Mouse (Mus musculus) layer of hippocampus, adult 6 months (tissue): Measurements from ENCODE around the gene Nars2. TPM values are rescaled to one million over a fixed set of nuclear protein-coding genes. Genes with fewer than 3 reads are reported as not detected.

Experiments
- long read RNA-seq, 2 experiments: library from polyadenylated mRNA; unstranded; transcript quantifications; one replicate each; pipeline ENCODE4 v2.0.0; 2019 to 2020
- polyA plus RNA-seq: library from polyadenylated mRNA; unstranded; fragments of <200 nt; fragmentation: Nextera tagmentation; gene quantifications from 2 replicates; pipeline ENCODE4 v1.2.3, GENCODE M21; 2021

Nars2 gene
- polyA plus RNA-seq: 9.3 and 10.0 TPM in 2 replicates
- long read RNA-seq, experiment 1, transcript Nars2-201 (14 exons, 3,778 nt): major isoform, 15 of 27 reads
- long read RNA-seq, experiment 1, partial matches to known transcripts: 4 of 27 reads
- long read RNA-seq, experiment 1, other reads (novel, unspliced or antisense): 8 of 27 reads
- long read RNA-seq, experiment 2, transcript Nars2-201 (14 exons, 3,778 nt): major isoform, 38 of 77 reads
- long read RNA-seq, experiment 2, partial matches to known transcripts: 8 of 77 reads
- long read RNA-seq, experiment 2, other reads (novel, unspliced or antisense): 31 of 77 reads

DNA sequence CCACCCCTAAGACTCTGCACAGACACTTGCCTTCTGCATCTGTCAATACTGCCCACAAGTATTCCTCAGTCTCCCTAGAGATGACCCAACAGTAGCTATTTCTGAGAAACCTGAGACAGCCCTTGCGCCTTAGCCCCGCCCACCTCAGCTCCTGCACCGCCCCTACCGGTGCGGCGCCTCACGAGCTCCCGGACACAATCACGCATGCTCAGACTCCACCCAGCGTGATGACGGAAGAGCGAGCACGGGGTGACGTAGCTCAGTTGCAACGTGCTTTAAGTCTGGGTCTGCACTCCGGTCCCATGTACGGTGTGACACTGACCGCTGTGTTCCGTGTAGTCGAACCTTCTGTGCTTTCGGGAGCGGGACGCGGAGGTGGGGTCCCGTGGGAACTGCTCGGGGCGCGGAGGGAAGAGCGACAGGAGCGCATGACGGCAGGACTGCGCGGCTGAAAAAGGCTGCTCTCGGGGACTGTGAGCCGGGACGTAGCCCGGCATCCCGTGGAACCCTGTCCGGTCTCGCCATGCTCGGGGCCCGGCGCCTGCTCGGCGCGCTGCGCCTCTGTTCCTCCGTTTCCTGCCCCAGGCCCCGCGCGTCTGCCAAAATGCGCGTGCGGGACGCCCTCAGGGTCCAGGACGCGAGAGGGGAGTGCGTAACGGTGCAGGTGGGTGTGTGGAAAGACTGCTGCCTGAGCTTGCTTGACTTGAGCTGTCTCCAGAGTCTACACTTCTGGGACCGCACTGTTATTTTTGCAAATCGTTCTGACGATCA lies at the start of gene Nars2:
Gene Nars2 (plus strand): TSS at position 225 of the 771 bp plus-strand sequence.

DNA sequence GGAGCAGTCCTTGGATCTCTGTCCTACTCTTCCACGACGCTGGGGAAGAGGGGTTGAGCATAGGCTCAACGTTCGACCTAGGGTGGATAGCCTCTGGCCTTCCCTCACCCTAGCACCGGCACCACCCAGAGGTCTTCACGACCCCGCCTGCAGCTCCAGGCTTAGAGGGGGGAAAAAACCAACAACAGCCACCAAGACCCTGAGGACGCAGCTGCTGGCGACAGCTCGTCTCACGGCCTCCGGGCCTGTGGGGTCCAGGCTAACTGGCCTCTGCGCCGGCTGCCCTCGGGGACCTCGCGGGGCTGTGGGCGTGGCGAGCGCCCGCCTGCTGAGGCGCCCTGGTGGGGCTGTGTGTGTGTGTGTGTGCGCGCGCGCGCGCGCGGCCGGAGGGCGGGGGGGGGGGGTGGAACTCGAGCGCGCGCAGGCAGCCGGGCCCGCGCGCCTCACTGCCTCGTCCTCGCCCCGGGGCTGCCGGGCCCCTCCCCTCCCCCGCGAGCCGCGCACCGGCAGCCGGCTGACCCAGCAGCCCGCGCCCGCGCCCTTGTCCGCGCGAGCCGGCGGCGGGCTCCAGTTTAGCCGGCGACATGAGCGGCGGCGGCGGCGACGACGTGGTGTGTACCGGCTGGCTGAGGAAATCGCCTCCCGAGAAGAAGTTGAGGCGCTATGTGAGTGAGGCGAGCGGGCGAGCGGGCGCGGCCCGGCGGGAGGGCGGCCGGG lies 130.1 kb downstream of the Nars2 start, which contains the start of gene Gab2:
Gene Gab2 (plus strand): TSS at position 345 of the 717 bp plus-strand sequence.

Other genes with a start within 250 kb of the Nars2 start
- 6.6 and 8.9 TPM in 2 replicates for gene Gab2, start 130.1 kb downstream of the Nars2 start, polyA plus RNA-seq